Mouse (Mus musculus): ENCODE data around the gene Lrrc4. TPM values are rescaled to one million over a fixed set of nuclear protein-coding genes. Genes with fewer than 3 reads are reported as not detected.
A peak's percentile ranks its signal among the peaks of the same experiment; 100 is the strongest.

Gene Lrrc4
- polyA plus RNA-seq, 1 experiment from 2014 or later, result 4.7 TPM

DNA sequence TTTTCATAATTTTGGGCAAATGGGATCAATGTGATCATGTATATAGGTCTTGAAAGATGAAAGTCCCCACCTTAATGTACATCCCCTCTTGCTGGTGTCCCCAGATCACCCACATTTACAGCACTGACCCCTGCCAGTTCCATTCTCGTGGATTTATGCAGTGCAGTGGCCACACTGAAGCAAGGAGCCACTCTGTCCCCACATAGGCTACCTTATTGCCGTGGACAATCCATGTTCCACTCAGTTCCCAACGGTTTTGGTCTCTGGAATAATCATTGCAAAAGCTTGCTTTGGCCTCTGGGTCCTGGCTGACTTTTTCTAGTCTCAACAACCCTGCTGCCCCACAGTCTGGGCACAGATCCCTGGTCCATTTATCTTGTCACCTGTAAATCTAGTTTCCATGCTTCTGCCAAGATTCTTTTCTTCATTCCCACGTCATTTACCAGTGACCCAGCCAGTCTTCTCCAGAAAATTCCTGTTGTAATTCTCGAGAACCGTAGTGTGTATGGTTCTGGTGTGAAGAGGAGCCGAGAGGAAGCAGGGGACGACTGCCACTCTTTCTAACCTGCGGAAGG lies 18.9 kb upstream of the Lrrc4 start:
- no peak overlapping the region for H3K27ac ChIP-seq (ENCODE audit: low read depth, low read length)
- no peak overlapping the region for H3K9ac ChIP-seq (ENCODE audit: low read depth, low read length)
- 91% methylated on average over 9 of the region's 9 CpGs for WGBS
- no peaks in the 10 kb centered on the region for H3K9me3 ChIP-seq (ENCODE audit: control insufficient read depth, low read length)
- no peak for DNase-seq (ENCODE audit: low spot score)
- H3K27me3 ChIP-seq (ENCODE audit: control insufficient read depth, insufficient read depth, low read length), result no peaks in the 10 kb centered on the region
- H3K4me2 ChIP-seq (replicated peaks; ENCODE audit: low read depth, low read length), result no peak overlapping the region
- H3K4me1 ChIP-seq (replicated peaks; ENCODE audit: control insufficient read depth, insufficient read depth, low read length), result peaks cover 10% of the 10 kb centered on the region
- H3K4me3 ChIP-seq (ENCODE audit: low read depth, low read length), result no peak overlapping the region
- ATAC-seq (ENCODE audit: low FRiP score), result no peak
- H3K36me3 ChIP-seq (ENCODE audit: control insufficient read depth, insufficient read depth, low read length), result no peaks in the 10 kb centered on the region

DNA sequence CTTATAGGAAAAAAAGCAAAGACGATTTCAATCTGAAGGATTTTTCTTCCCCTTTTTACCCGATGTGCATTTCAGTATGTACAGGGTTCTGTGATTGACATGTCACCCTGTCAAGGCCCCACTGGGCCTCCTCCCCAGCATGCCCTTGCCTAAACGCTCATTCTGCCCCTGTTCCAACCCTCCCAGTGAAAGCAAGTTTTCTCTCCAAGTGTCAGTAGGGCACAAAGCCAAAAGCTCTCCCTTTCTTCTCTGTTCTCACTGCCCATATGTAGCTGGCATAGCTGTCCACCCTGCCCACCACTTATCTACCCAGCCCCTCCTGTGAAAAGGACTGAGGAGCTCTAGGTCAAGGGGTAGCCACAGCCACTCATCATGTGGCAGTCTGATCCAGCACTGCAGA lies 17.8 kb upstream of the Lrrc4 start:
- H3K9ac ChIP-seq (ENCODE audit: low read depth, low read length), result no peak overlapping the region
- no peak overlapping the region for H3K4me2 ChIP-seq (replicated peaks; ENCODE audit: low read depth, low read length)
- H3K9me3 ChIP-seq (ENCODE audit: control insufficient read depth, low read length), result no peaks in the 10 kb centered on the region
- H3K4me3 ChIP-seq (ENCODE audit: low read depth, low read length), result no peak overlapping the region
- peaks cover 10% of the 10 kb centered on the region for H3K4me1 ChIP-seq (replicated peaks; ENCODE audit: control insufficient read depth, insufficient read depth, low read length)
- no peaks in the 10 kb centered on the region for H3K36me3 ChIP-seq (ENCODE audit: control insufficient read depth, insufficient read depth, low read length)
- no peak for ATAC-seq (ENCODE audit: low FRiP score)
- no peaks in the 10 kb centered on the region for H3K27me3 ChIP-seq (ENCODE audit: control insufficient read depth, insufficient read depth, low read length)
- DNase-seq (ENCODE audit: low spot score), result no peak
- no peak overlapping the region for H3K27ac ChIP-seq (ENCODE audit: low read depth, low read length)
- 54% methylated on average over 3 of the region's 3 CpGs for WGBS

DNA sequence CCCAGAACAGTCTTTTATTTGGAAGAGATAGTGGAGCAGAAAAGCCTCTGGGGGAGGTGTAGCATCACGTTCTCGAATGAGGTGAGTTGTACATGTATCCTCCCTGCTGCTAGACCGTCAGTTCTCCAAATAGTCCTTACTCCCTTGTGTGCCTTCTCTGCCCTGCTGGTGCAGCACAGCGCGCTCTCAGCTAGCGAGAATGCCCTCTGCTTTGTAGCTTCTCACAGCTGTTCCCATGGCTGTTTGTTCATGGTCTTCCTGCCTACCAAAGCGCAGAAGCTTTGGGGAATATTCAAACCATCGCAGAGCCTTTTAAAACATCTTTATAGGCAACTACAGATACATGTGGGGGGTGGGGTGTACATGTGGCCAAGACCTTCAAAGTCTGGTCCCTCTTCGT lies 17.3 kb upstream of the Lrrc4 start:
- no peaks in the 10 kb centered on the region for H3K36me3 ChIP-seq (ENCODE audit: control insufficient read depth, insufficient read depth, low read length)
- H3K27ac ChIP-seq (ENCODE audit: low read depth, low read length), result no peak overlapping the region
- no peaks in the 10 kb centered on the region for H3K27me3 ChIP-seq (ENCODE audit: control insufficient read depth, insufficient read depth, low read length)
- ATAC-seq (ENCODE audit: low FRiP score) (no peak), DNase-seq (ENCODE audit: low spot score) (no peak)
- no peak overlapping the region for H3K4me2 ChIP-seq (replicated peaks; ENCODE audit: low read depth, low read length)
- no peak overlapping the region for H3K4me3 ChIP-seq (ENCODE audit: low read depth, low read length)
- H3K9ac ChIP-seq (ENCODE audit: low read depth, low read length), result no peak overlapping the region
- no peaks in the 10 kb centered on the region for H3K9me3 ChIP-seq (ENCODE audit: control insufficient read depth, low read length)
- H3K4me1 ChIP-seq (replicated peaks; ENCODE audit: control insufficient read depth, insufficient read depth, low read length), result peaks cover 8% of the 10 kb centered on the region
- 69% methylated on average over 9 of the region's 9 CpGs for WGBS

GRCm38 (mm10) chr6:28848285-28848794 lies 16.8 kb upstream of the Lrrc4 start:
- Histone ChIP-seq H3K9me3 (ENCODE audit: control insufficient read depth, low read length) (no peaks in the 10 kb centered on the region), H3K36me3 (ENCODE audit: control insufficient read depth, insufficient read depth, low read length) (no peaks in the 10 kb centered on the region), H3K9ac (ENCODE audit: low read depth, low read length) (no peak overlapping the region), H3K4me2 (replicated peaks; ENCODE audit: low read depth, low read length) (no peak overlapping the region), H3K4me1 (replicated peaks; ENCODE audit: control insufficient read depth, insufficient read depth, low read length) (peaks cover 3% of the 10 kb centered on the region), H3K4me3 (ENCODE audit: low read depth, low read length) (no peak overlapping the region), H3K27ac (ENCODE audit: low read depth, low read length) (no peak overlapping the region), H3K27me3 (ENCODE audit: control insufficient read depth, insufficient read depth, low read length) (no peaks in the 10 kb centered on the region)
- DNase-seq (ENCODE audit: low spot score) (no peak), ATAC-seq (ENCODE audit: low FRiP score) (no peak)
- WGBS, result 77% methylated on average over 6 of the region's 6 CpGs

DNA sequence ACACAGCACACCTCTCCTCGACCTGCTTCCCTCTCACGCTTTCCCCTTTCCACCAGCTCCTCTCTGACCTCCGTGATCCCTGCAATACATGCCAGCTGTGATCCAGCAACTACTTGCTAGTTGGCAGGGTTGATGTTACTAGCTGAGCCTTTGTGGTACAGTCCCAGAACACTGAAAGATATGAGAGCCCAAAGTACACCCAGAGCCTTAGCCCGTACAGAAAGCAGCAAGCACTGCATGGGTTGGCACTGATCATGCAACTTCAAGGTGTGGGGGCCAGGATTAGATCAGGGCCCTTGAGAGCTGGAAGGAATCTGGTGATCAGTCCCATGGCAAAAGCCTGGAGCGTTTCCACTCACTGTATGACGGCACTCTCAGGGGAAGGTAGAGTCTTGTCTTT lies 16.1 kb upstream of the Lrrc4 start:
- DNase-seq (ENCODE audit: low spot score), result no peak
- no peak for ATAC-seq (ENCODE audit: low FRiP score)

GRCm38 (mm10) chr6:28845610-28846009 lies 14.1 kb upstream of the Lrrc4 start:
- WGBS, result 68% methylated on average over 4 of the region's 4 CpGs
- Histone ChIP-seq H3K4me3 (ENCODE audit: low read depth, low read length) (no peak overlapping the region), H3K9me3 (ENCODE audit: control insufficient read depth, low read length) (no peaks in the 10 kb centered on the region), H3K36me3 (ENCODE audit: control insufficient read depth, insufficient read depth, low read length) (no peaks in the 10 kb centered on the region), H3K27ac (ENCODE audit: low read depth, low read length) (no peak overlapping the region), H3K4me1 (replicated peaks; ENCODE audit: control insufficient read depth, insufficient read depth, low read length) (peaks cover 7% of the 10 kb centered on the region), H3K4me2 (replicated peaks; ENCODE audit: low read depth, low read length) (no peak overlapping the region), H3K9ac (ENCODE audit: low read depth, low read length) (no peak overlapping the region), H3K27me3 (ENCODE audit: control insufficient read depth, insufficient read depth, low read length) (no peaks in the 10 kb centered on the region)
- ATAC-seq (ENCODE audit: low FRiP score), result no peak
- no peak for DNase-seq (ENCODE audit: low spot score)

More for the DNA sequence above, 16.1 kb upstream of the Lrrc4 start:
- Histone ChIP-seq H3K4me3 (ENCODE audit: low read depth, low read length) (no peak overlapping the region), H3K4me2 (replicated peaks; ENCODE audit: low read depth, low read length) (no peak overlapping the region), H3K27me3 (ENCODE audit: control insufficient read depth, insufficient read depth, low read length) (no peaks in the 10 kb centered on the region), H3K4me1 (replicated peaks; ENCODE audit: control insufficient read depth, insufficient read depth, low read length) (peaks cover 5% of the 10 kb centered on the region), H3K9me3 (ENCODE audit: control insufficient read depth, low read length) (no peaks in the 10 kb centered on the region), H3K9ac (ENCODE audit: low read depth, low read length) (no peak overlapping the region), H3K36me3 (ENCODE audit: control insufficient read depth, insufficient read depth, low read length) (no peaks in the 10 kb centered on the region), H3K27ac (ENCODE audit: low read depth, low read length) (no peak overlapping the region)
- WGBS, result 73% methylated on average over 6 of the region's 6 CpGs

- Histone ChIP-seq H3K4me2 (replicated peaks; ENCODE audit: low read depth, low read length) (no peak overlapping the region), H3K36me3 (ENCODE audit: control insufficient read depth, insufficient read depth, low read length) (no peaks in the 10 kb centered on the region), H3K4me3 (ENCODE audit: low read depth, low read length) (no peak overlapping the region), H3K9ac (ENCODE audit: low read depth, low read length) (no peak overlapping the region; the same call in 1 of the 2 replicates), H3K27ac (ENCODE audit: low read depth, low read length) (peak overlapping the region; percentile 68), H3K27me3 (ENCODE audit: control insufficient read depth, insufficient read depth, low read length) (no peaks in the 10 kb centered on the region), H3K4me1 (replicated peaks; ENCODE audit: control insufficient read depth, insufficient read depth, low read length) (peaks cover 7% of the 10 kb centered on the region), H3K9me3 (ENCODE audit: control insufficient read depth, low read length) (no peaks in the 10 kb centered on the region)
- DNase-seq (ENCODE audit: low spot score), result peak; percentile 68
- ATAC-seq (ENCODE audit: low FRiP score), result peak; percentile 90
- WGBS, result 32% methylated on average over 4 of the region's 4 CpGs
Observed at GRCm38 (mm10) chr6:28842375-28843276, 11.1 kb upstream of the Lrrc4 start.

- Histone ChIP-seq H3K9ac (ENCODE audit: low read depth, low read length) (no peak overlapping the region), H3K27me3 (ENCODE audit: control insufficient read depth, insufficient read depth, low read length) (no peaks in the 10 kb centered on the region), H3K36me3 (ENCODE audit: control insufficient read depth, insufficient read depth, low read length) (no peaks in the 10 kb centered on the region), H3K9me3 (ENCODE audit: control insufficient read depth, low read length) (no peaks in the 10 kb centered on the region), H3K27ac (ENCODE audit: low read depth, low read length) (no peak overlapping the region), H3K4me3 (ENCODE audit: low read depth, low read length) (no peak overlapping the region), H3K4me1 (replicated peaks; ENCODE audit: control insufficient read depth, insufficient read depth, low read length) (peaks cover 7% of the 10 kb centered on the region), H3K4me2 (replicated peaks; ENCODE audit: low read depth, low read length) (no peak overlapping the region)
- WGBS, result 79% methylated on average over 3 of the region's 3 CpGs
- DNase-seq (ENCODE audit: low spot score) (no peak), ATAC-seq (ENCODE audit: low FRiP score) (no peak)
Observed at GRCm38 (mm10) chr6:28841569-28841968, 10.0 kb upstream of the Lrrc4 start.

DNA sequence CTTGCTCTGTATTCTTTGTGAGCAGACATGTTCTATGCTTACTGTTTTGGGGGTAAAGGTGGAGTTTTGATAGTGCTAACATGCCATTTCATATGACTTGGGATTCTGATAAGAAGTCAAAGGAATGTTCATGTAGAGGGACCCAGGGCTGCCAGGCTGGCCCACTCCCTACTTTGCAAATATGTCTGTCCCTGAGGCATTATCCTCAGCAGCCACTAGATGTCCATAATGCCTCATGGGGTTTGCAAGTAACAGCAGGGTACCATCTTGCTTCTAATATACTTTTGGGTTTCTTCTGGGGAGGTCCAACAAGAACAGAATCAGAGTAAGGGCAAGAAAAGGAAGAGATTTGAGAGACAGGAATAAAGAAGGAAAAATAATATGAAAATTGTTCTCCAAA lies 5.1 kb upstream of the Lrrc4 start:
- DNase-seq (ENCODE audit: low spot score) (no peak), ATAC-seq (ENCODE audit: low FRiP score) (no peak)
- H3K27me3 ChIP-seq (ENCODE audit: control insufficient read depth, insufficient read depth, low read length), result no peaks in the 10 kb centered on the region
- no peaks in the 10 kb centered on the region for H3K9me3 ChIP-seq (ENCODE audit: control insufficient read depth, low read length)
- H3K4me2 ChIP-seq (replicated peaks; ENCODE audit: low read depth, low read length), result no peak overlapping the region
- no peak overlapping the region for H3K27ac ChIP-seq (ENCODE audit: low read depth, low read length)
- no peaks in the 10 kb centered on the region for H3K36me3 ChIP-seq (ENCODE audit: control insufficient read depth, insufficient read depth, low read length)
- no peak overlapping the region for H3K4me3 ChIP-seq (ENCODE audit: low read depth, low read length)
- no peaks in the 10 kb centered on the region for H3K4me1 ChIP-seq (replicated peaks; ENCODE audit: control insufficient read depth, insufficient read depth, low read length)
- no peak overlapping the region for H3K9ac ChIP-seq (ENCODE audit: low read depth, low read length)

All from hindbrain, embryonic 11.5 days (tissue).